Mouse (Mus musculus): Measurements from ENCODE around the gene Ddr1. TPM values are rescaled to one million over a fixed set of nuclear protein-coding genes. Genes with fewer than 3 reads are reported as not detected.
A peak's percentile ranks its signal among the peaks of the same experiment; 100 is the strongest.
"Not testable (repeated sequence)": the region's sequence is repeated elsewhere in the genome, so short reads cannot be mapped to it uniquely, and the experiment has no call there.

Gene Ddr1
- polyA plus RNA-seq, 1 experiment from 2014 or later, result 65.8 TPM

DNA sequence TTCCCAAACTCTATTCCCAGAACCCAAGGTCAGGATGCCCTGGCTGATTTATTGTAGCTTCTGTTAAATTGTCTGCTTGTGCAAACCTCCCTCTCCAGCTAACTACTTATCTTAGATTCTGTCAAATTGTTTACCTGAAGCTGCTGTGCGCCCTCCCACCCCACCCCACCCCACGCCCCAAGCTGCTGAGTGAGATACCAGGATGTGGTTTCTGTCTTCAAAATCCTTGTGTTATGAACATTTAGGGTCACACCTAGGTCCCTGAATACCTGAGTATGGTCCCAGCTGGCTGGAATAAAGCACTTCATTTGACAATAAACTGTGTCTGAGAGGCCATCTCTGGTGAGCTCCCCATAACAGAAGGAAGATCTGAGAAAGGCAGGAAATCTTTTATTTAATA is 30.1 kb upstream of the Ddr1 start:
- ATAC-seq (ENCODE audit: insufficient number of reproducible peaks, insufficient read depth, low FRiP score, low TSS enrichment, low read depth), result no peak
- Histone ChIP-seq H3K36me3 (no peaks in the 10 kb centered on the region), H3K9ac (no peak overlapping the region), H3K27ac (no peak overlapping the region), H3K9me3 (no peaks in the 10 kb centered on the region), H3K4me1 (peaks cover 9% of the 10 kb centered on the region), H3K4me3 (no peak overlapping the region), H3K27me3 (peaks cover 8% of the 10 kb centered on the region; the same call in 1 of the 2 replicates), H3K4me2 (no peak overlapping the region)
- WGBS, result 78% methylated on average over 2 of the region's 2 CpGs

DNA sequence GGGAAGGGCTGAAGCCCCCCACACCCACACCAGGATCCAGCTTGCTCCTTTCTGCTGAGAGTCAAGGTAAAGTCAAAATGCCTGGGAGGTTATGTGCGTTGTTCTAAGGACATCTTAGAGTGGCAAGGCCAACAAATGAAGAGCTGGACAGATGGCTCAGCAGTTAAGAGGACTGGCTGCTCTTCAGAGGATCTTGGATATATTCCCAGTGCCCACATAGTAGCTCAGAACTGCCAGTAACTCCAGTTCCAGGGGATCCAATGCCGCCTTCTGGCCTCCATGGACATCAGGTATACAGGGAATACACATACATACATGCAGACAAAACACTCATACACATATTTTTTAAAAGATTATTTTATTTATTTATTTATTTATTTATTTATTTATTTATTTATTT is 29.0 kb upstream of the Ddr1 start:
- H3K27ac ChIP-seq, result no peak overlapping the region
- no peaks in the 10 kb centered on the region for H3K27me3 ChIP-seq
- H3K9ac ChIP-seq, result no peak overlapping the region
- no peaks in the 10 kb centered on the region for H3K9me3 ChIP-seq
- no peaks in the 10 kb centered on the region for H3K36me3 ChIP-seq
- H3K4me3 ChIP-seq, result no peak overlapping the region
- H3K4me2 ChIP-seq, result no peak overlapping the region
- peaks cover 9% of the 10 kb centered on the region for H3K4me1 ChIP-seq
- no peak for ATAC-seq (ENCODE audit: insufficient number of reproducible peaks, insufficient read depth, low FRiP score, low TSS enrichment, low read depth)
- 88% methylated on average over 2 of the region's 2 CpGs for WGBS

DNA sequence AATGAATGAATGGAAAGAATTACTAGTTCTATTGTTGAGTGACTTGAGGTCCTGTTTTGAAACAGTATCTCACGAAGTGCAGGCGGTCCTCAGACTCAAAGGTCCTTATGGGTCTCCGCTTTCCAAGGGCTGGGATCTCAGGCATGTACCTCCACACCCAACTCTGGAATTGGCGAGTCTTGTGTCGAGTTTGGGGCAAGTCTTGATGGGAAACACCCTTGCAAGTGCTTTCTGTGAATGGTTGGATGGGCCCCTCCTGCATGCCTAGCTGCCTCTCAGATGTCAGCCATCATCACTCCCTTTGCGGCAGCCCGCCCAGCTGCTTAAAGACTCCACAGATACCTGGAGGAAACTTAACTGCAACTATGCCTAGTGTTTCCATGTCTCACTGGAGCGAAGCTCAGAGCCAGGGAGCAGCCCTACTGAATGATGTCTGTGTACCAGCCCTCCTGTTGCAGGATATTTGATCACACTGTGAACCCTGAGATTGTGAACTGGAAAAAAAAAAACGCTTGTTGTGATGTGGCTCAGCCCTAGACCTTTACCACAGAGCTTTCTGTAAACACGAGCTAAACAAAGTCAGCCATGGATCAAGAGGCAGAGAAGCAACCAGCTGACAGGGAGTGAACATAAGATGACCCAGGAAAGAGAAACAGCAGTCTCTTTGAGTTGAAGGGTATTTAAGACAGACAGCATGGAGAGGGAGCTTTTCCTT is 27.2 kb upstream of the Ddr1 start:
- Histone ChIP-seq H3K4me3 (no peak overlapping the region), H3K36me3 (no peaks in the 10 kb centered on the region), H3K9me3 (no peaks in the 10 kb centered on the region), H3K4me1 (peaks cover 13% of the 10 kb centered on the region), H3K9ac (0 out of 2 replicates have a peak overlapping the region, but pooled peaks have one; percentile 6), H3K27me3 (peaks cover 14% of the 10 kb centered on the region), H3K27ac (no peak overlapping the region), H3K4me2 (no peak overlapping the region)
- ATAC-seq (ENCODE audit: insufficient number of reproducible peaks, insufficient read depth, low FRiP score, low TSS enrichment, low read depth), result no peak
- 49% methylated on average over 10 of the region's 10 CpGs for WGBS

GRCm38 (mm10) chr17:35730112-35730511 is 25.7 kb upstream of the Ddr1 start:
- Histone ChIP-seq H3K4me1 (peaks cover 17% of the 10 kb centered on the region), H3K27me3 (peaks cover 17% of the 10 kb centered on the region)
- H3K27ac ChIP-seq; H3K4me2 ChIP-seq; H3K4me3 ChIP-seq; H3K36me3 ChIP-seq; ATAC-seq (ENCODE audit: insufficient number of reproducible peaks, insufficient read depth, low FRiP score, low TSS enrichment, low read depth); H3K9ac ChIP-seq; H3K9me3 ChIP-seq: not testable (repeated sequence)
- 79% methylated on average over 3 of the region's 3 CpGs for WGBS

GRCm38 (mm10) chr17:35728821-35729220 is 24.4 kb upstream of the Ddr1 start:
- H3K27ac ChIP-seq, result no peak overlapping the region
- peaks cover 17% of the 10 kb centered on the region for H3K4me1 ChIP-seq
- H3K9me3 ChIP-seq, result no peaks in the 10 kb centered on the region
- H3K4me3 ChIP-seq, result no peak overlapping the region
- WGBS, result 74% methylated on average over 4 of the region's 4 CpGs
- H3K27me3 ChIP-seq, result peaks cover 17% of the 10 kb centered on the region
- ATAC-seq (ENCODE audit: insufficient number of reproducible peaks, insufficient read depth, low FRiP score, low TSS enrichment, low read depth), result no peak
- no peak overlapping the region for H3K4me2 ChIP-seq
- H3K9ac ChIP-seq, result no peak overlapping the region
- no peaks in the 10 kb centered on the region for H3K36me3 ChIP-seq

DNA sequence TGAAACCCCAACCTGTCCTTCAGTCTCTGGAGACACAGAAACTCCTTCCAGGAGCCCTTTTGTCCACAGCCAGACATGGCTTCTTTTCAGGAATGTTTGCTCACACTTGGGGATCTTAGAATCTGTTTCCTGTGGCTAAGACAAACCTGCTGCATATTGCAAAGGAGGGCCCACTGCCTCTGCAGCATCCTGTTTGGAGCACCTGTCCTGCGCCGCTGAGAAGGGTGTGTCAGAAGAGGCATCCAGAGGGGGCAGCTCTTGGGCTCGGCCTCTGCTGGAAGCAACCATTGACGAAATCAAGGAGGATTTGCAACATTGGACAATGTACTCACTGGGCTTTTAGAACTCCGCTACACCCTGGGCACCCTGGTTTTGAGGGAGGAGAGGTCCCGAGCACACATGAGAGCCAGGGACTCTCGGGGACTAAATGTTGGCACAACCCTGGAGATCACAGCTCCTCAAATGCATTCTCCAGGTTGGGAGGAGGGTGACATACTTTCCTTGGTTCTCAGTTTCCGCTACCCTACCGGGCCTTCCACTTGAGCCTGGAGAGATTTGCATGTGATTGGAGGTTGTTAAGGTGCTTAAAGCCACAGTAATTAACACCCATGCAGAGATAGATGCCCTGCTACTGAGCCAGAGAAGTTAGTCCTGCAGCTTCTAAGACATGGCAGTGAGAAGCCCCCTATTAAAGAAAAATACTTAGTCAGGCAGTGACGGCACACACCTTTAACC is 23.2 kb upstream of the Ddr1 start:
- ATAC-seq (ENCODE audit: insufficient number of reproducible peaks, insufficient read depth, low FRiP score, low TSS enrichment, low read depth), result no peak
- H3K4me3 ChIP-seq, result no peak overlapping the region
- H3K4me2 ChIP-seq, result no peak overlapping the region
- no peaks in the 10 kb centered on the region for H3K36me3 ChIP-seq
- H3K4me1 ChIP-seq, result peaks cover 17% of the 10 kb centered on the region
- no peak overlapping the region for H3K9ac ChIP-seq
- peaks cover 17% of the 10 kb centered on the region for H3K27me3 ChIP-seq
- H3K9me3 ChIP-seq, result no peaks in the 10 kb centered on the region
- no peak overlapping the region for H3K27ac ChIP-seq
- WGBS, result 29% methylated on average over 10 of the region's 10 CpGs

- peaks cover 17% of the 10 kb centered on the region for H3K27me3 ChIP-seq
- no peak for ATAC-seq (ENCODE audit: insufficient number of reproducible peaks, insufficient read depth, low FRiP score, low TSS enrichment, low read depth)
- no peak overlapping the region for H3K4me3 ChIP-seq
- H3K27ac ChIP-seq, result no peak overlapping the region
- no peak overlapping the region for H3K4me2 ChIP-seq
- peaks cover 17% of the 10 kb centered on the region for H3K4me1 ChIP-seq
- 42% methylated on average over 7 of the region's 7 CpGs for WGBS
- H3K9me3 ChIP-seq, result no peaks in the 10 kb centered on the region
- no peak overlapping the region for H3K9ac ChIP-seq
- H3K36me3 ChIP-seq, result no peaks in the 10 kb centered on the region
Observed at GRCm38 (mm10) chr17:35727028-35727427, 22.6 kb upstream of the Ddr1 start.

- ATAC-seq (ENCODE audit: insufficient number of reproducible peaks, insufficient read depth, low FRiP score, low TSS enrichment, low read depth), result no peak
- peak overlapping the region; percentile 44 for H3K4me2 ChIP-seq
- WGBS, result 31% methylated on average over 21 of the region's 21 CpGs
Observed at GRCm38 (mm10) chr17:35725286-35726232, 21.1 kb upstream of the Ddr1 start.

DNA sequence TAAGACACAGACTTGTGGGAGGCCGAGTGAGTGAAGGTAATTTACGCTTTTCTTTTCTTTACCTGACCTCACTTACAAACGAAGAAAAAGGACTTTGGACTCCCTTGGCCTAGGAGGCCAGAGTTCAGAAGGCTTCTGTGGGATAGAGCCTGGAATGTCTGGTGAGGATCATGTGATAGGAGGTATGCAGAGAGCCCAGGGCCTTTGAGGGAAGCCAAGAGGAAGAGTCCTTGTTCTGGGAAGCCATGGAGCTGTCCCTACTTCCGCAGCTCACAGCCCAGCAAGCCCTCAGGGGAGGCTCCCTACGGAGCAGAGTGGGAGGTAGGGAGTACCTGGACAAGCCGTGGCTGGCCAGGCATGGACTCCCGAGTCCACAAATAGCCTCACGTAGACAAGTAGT is 17.3 kb upstream of the Ddr1 start:
- no peak overlapping the region for H3K9ac ChIP-seq
- H3K27me3 ChIP-seq, result peaks cover 4% of the 10 kb centered on the region; the same call in 1 of the 2 replicates
- no peaks in the 10 kb centered on the region for H3K36me3 ChIP-seq
- H3K9me3 ChIP-seq, result no peaks in the 10 kb centered on the region
- no peak overlapping the region for H3K4me3 ChIP-seq
- peaks cover 20% of the 10 kb centered on the region for H3K4me1 ChIP-seq
- WGBS, result 59% methylated on average over 8 of the region's 8 CpGs
- no peak for ATAC-seq (ENCODE audit: insufficient number of reproducible peaks, insufficient read depth, low FRiP score, low TSS enrichment, low read depth)
- no peak overlapping the region for H3K27ac ChIP-seq
- no peak overlapping the region for H3K4me2 ChIP-seq

More at GRCm38 (mm10) chr17:35725286-35726232, 21.1 kb upstream of the Ddr1 start:
- Histone ChIP-seq H3K9ac (peak overlapping the region; percentile 60), H3K4me1 (peaks cover 18% of the 10 kb centered on the region), H3K36me3 (no peaks in the 10 kb centered on the region), H3K9me3 (no peaks in the 10 kb centered on the region), H3K27me3 (peaks cover 17% of the 10 kb centered on the region), H3K27ac (0 out of 2 replicates have a peak overlapping the region, but pooled peaks have one; percentile 2), H3K4me3 (peak overlapping the region; percentile 18; the same call in 1 of the 2 replicates)

DNA sequence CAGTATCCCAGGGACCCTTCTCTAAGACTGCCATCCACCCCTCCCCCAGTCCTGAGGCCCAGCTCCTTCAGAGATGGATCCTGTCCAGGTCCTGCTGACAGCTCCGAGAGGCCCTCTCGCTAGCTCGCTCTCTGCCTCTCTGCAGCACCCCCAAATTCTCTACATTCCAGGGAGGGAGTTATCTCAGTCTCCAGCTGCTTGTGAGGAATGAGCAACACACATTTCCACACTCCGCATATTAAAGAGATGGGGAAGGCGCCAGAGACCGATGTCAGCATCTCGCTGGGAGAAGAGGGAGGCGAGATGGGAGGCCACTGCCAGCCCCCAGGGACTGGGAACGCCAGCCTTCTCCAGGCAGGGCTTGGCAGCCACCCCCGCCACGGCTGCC is 15.9 kb upstream of the Ddr1 start:
- Histone ChIP-seq H3K27me3 (no peaks in the 10 kb centered on the region), H3K4me2 (peak overlapping the region; percentile 32; the same call in 1 of the 2 replicates), H3K4me3 (no peak overlapping the region), H3K4me1 (peaks cover 16% of the 10 kb centered on the region), H3K9ac (no peak overlapping the region), H3K9me3 (no peaks in the 10 kb centered on the region), H3K36me3 (no peaks in the 10 kb centered on the region), H3K27ac (peak overlapping the region; percentile 30; the same call in 1 of the 2 replicates)
- 7% methylated on average over 11 of the region's 11 CpGs for WGBS
- ATAC-seq (ENCODE audit: insufficient number of reproducible peaks, insufficient read depth, low FRiP score, low TSS enrichment, low read depth), result peak; percentile 56; the same call in 1 of the 2 replicates

Measured in embryonic facial prominence, embryonic 13.5 days (tissue).